In the genomic region with DNA sequence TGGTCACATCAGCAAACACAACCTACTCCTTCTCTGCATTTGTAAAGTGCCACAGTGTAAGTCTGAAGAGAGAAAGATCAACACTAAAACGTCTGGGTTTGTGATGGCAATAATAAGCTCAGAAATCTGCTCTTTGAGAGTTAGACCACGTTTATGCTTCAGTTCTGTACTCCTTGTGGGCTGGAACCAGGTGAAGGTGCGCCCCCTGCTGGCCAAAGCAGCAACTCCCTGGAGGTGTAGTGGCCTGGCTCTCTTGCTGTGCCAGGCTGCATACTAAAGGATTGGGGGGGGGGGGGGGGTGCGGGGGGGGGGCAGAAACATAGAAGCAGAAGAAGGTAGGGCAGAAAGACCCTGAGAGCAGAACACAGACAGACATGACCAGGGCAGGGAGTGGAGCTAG, we compare ENCODE assay signal across 8 mouse cellular contexts. TPM values are rescaled to one million over a fixed set of nuclear protein-coding genes. Genes with fewer than 3 reads are reported as not detected.
A peak's percentile ranks its signal among the peaks of the same experiment; 100 is the strongest.
DNase-seq lines count a peak whose midpoint lies in the region; ATAC-seq lines count a peak whose summit lies in the region.

No protein-coding gene starts in this region.

- peak; percentile 95 for ATAC-seq in frontal cortex, adult (ENCODE audit: low TSS enrichment)
- peak; percentile 78 for ATAC-seq in lung, embryonic 16.5 days (ENCODE audit: low read depth)

- no peak overlapping the region for H3K4me2 ChIP-seq in lung, embryonic 16.5 days (ENCODE audit: low read depth, low read length)

- H3K4me1 ChIP-seq in hindbrain, embryonic 10.5 days (replicated peaks) = no peaks in the 10 kb centered on the region
- no peaks in the 10 kb centered on the region for H3K4me1 ChIP-seq in lung, embryonic 16.5 days (replicated peaks; ENCODE audit: control insufficient read depth, insufficient read depth, low read length)

- WGBS in hindbrain, embryonic 10.5 days = 2% methylated on average over 3 of the region's 4 CpGs
- WGBS in lung, embryonic 16.5 days = 0% methylated on average over 3 of the region's 4 CpGs

- peak; percentile 64 for DNase-seq in Muller cell, postnatal 12 days (ENCODE audit: inconsistent ontology term)
- DNase-seq in cerebellum, adult 8-10 months = peak; percentile 3
- peak; percentile 73 for DNase-seq in hindbrain, embryonic 10.5 days (ENCODE audit: low spot score)
- DNase-seq in layer of hippocampus, adult 9-10 months (ENCODE audit: low spot score) = peak; percentile 3
- peak; percentile 29 for DNase-seq in ovary, postnatal 10 days (ENCODE audit: low spot score)
- DNase-seq in thymus, postnatal 4 days = peak; percentile 66

- no peak overlapping the region for H3K4me3 ChIP-seq in hindbrain, embryonic 10.5 days
- no peak overlapping the region for H3K4me3 ChIP-seq in lung, embryonic 16.5 days (ENCODE audit: low read length)

- no peak overlapping the region for H3K27ac ChIP-seq in hindbrain, embryonic 10.5 days
- no peak overlapping the region for H3K27ac ChIP-seq in lung, embryonic 16.5 days (ENCODE audit: low read length)

- H3K27me3 ChIP-seq in hindbrain, embryonic 10.5 days (ENCODE audit: insufficient read depth, poor library complexity, severe bottlenecking) = no peaks in the 10 kb centered on the region
- no peaks in the 10 kb centered on the region for H3K27me3 ChIP-seq in lung, embryonic 16.5 days (ENCODE audit: control insufficient read depth, insufficient read depth, low read depth, low read length)

- no peaks in the 10 kb centered on the region for H3K36me3 ChIP-seq in hindbrain, embryonic 10.5 days
- no peaks in the 10 kb centered on the region for H3K36me3 ChIP-seq in lung, embryonic 16.5 days (ENCODE audit: control insufficient read depth, insufficient read depth, low read length)

- H3K9ac ChIP-seq in lung, embryonic 16.5 days (ENCODE audit: low read length) = no peak overlapping the region

- no peaks in the 10 kb centered on the region for H3K9me3 ChIP-seq in hindbrain, embryonic 10.5 days
- no peaks in the 10 kb centered on the region for H3K9me3 ChIP-seq in lung, embryonic 16.5 days (ENCODE audit: control insufficient read depth, low read length)

RNA-seq across cellular contexts. Expression of gene Ang6, which starts 18.2 kb away (rescaled TPM):
- not detected in 2 replicates for polyA plus RNA-seq in hindbrain, embryonic 10.5 days (2016; fragmentation: Nextera tagmentation; extraction: Ambion mirVana)
- polyA plus RNA-seq in lung, embryonic 16.5 days (2015; fragmentation: Nextera tagmentation; extraction: Ambion mirVana) = not detected in 2 replicates

RNA-seq across cellular contexts. Expression of gene Ang5, which starts 27.0 kb away (rescaled TPM):
- not detected in 2 replicates for polyA plus RNA-seq in hindbrain, embryonic 10.5 days (2016; fragmentation: Nextera tagmentation; extraction: Ambion mirVana)
- not detected in 2 replicates for polyA plus RNA-seq in lung, embryonic 16.5 days (2015; fragmentation: Nextera tagmentation; extraction: Ambion mirVana)

RNA-seq across cellular contexts. Expression of gene Gm8113, which starts 58.7 kb away (rescaled TPM):
- polyA plus RNA-seq in hindbrain, embryonic 10.5 days (2016; fragmentation: Nextera tagmentation; extraction: Ambion mirVana) = 2.8 and 5.9 TPM in 2 replicates
- 26.0 and 26.7 TPM in 2 replicates for polyA plus RNA-seq in lung, embryonic 16.5 days (2015; fragmentation: Nextera tagmentation; extraction: Ambion mirVana)

Comparison
In these comparisons a context has a peak if more than half of its experiments do, and no peak if none do; other contexts are left out.
1. DNase-seq: peak in every context shown above with its lines; median percentile 73 in hindbrain, embryonic 10.5 days; 66 in thymus, postnatal 4 days; 64 in Muller cell, postnatal 12 days; 29 in ovary, postnatal 10 days; 3 in cerebellum, adult 8-10 months; 3 in layer of hippocampus, adult 9-10 months.